Mouse (Mus musculus) embryo, embryonic 11.5 days (tissue): ENCODE measurements around the gene Pth1r.
A peak's percentile ranks its signal among the peaks of the same experiment; 100 is the strongest.

ENCODE experiments used
- DNase-seq: peaks from one replicate; pipeline ENCODE4 v3.0.0-alpha.2; 2012; ENCODE audit warnings: low read depth, low spot score

Pth1r gene

GRCm38 (mm10) chr9:110750404-110751187 is 3.7 kb upstream of the Pth1r start:
- no peak for DNase-seq

GRCm38 (mm10) chr9:110748451-110748850 is 1.5 kb upstream of the Pth1r start:
- DNase-seq = no peak

- peak; percentile 41 for DNase-seq
These were observed 707 bp downstream of the Pth1r start for GRCm38 (mm10) chr9:110746238-110746637.

GRCm38 (mm10) chr9:110745752-110746151 is 1.2 kb downstream of the Pth1r start:
- no peak for DNase-seq

GRCm38 (mm10) chr9:110743456-110744323 is 3.3 kb downstream of the Pth1r start:
- no peak for DNase-seq

GRCm38 (mm10) chr9:110742951-110743455 is 3.9 kb downstream of the Pth1r start:
- DNase-seq = no peak

GRCm38 (mm10) chr9:110742295-110742950 is 4.5 kb downstream of the Pth1r start:
- no peak for DNase-seq

- DNase-seq = no peak
These were observed 5.1 kb downstream of the Pth1r start, which contains the start of gene Myl3 for GRCm38 (mm10) chr9:110741711-110742294. Gene Myl3, plus strand, starts transcription at chr9:110741861.

- no peak for DNase-seq
These were observed 7.0 kb downstream of the Pth1r start for GRCm38 (mm10) chr9:110739961-110740360.

- DNase-seq = no peak
These were observed 8.9 kb downstream of the Pth1r start for GRCm38 (mm10) chr9:110738054-110738453.

- DNase-seq = no peak
These were observed 10.6 kb downstream of the Pth1r start for GRCm38 (mm10) chr9:110736362-110736761.

- DNase-seq = no peak
These were observed 12.8 kb downstream of the Pth1r start for GRCm38 (mm10) chr9:110734154-110734553.

- DNase-seq = no peak
These were observed 13.8 kb downstream of the Pth1r start for GRCm38 (mm10) chr9:110733102-110733501.

GRCm38 (mm10) chr9:110732623-110733022 is 14.3 kb downstream of the Pth1r start:
- DNase-seq = peak; percentile 78

- no peak for DNase-seq
These were observed 15.1 kb downstream of the Pth1r start for GRCm38 (mm10) chr9:110731859-110732258.

GRCm38 (mm10) chr9:110729841-110730240 is 17.1 kb downstream of the Pth1r start:
- DNase-seq = no peak

- no peak for DNase-seq
These were observed 20.1 kb downstream of the Pth1r start for GRCm38 (mm10) chr9:110726867-110727266.

- no peak for DNase-seq
These were observed 21.2 kb downstream of the Pth1r start for GRCm38 (mm10) chr9:110725721-110726135.

- DNase-seq = no peak
These were observed 24.9 kb downstream of the Pth1r start for GRCm38 (mm10) chr9:110722060-110722459.

GRCm38 (mm10) chr9:110719977-110720376 is 27.0 kb downstream of the Pth1r start:
- no peak for DNase-seq

- no peak for DNase-seq
These were observed 28.1 kb downstream of the Pth1r start for GRCm38 (mm10) chr9:110718810-110719209.
